Mouse (Mus musculus) gastrocnemius, postnatal 25 days (tissue): ENCODE results near the gene Map2k2. TPM values are rescaled to one million over a fixed set of nuclear protein-coding genes. Genes with fewer than 3 reads are reported as not detected.
"Not testable (repeated sequence)": the region's sequence is repeated elsewhere in the genome, so short reads cannot be mapped to it uniquely, and the experiment has no call there.

Experiments used
- DNase-seq: peaks from one replicate; pipeline ENCODE4 v3.0.0; 2022
- long read RNA-seq, 2 experiments: library from polyadenylated mRNA; stranded (forward); transcript quantifications; one replicate each; pipeline ENCODE4 v2.0.0; 2021
- total RNA-seq, 2 experiments: library from RNA; stranded (reverse); gene quantifications; 1 replicate in 1 of 2; 2 replicates in 1 of 2; pipeline ENCODE4 v1.2.3; 2021

Map2k2 gene
- 100 to 1,000 TPM; 149 to 161 TPM for total RNA-seq
- long read RNA-seq, experiment 1, transcript Map2k2-202 (11 exons, 1,556 nt): major isoform, 149 of 271 reads
- long read RNA-seq, experiment 1, transcript Map2k2-207 (11 exons, 2,405 nt): minor isoform, 51 of 271 reads
- long read RNA-seq, experiment 1, partial matches to known transcripts: 52 of 271 reads
- long read RNA-seq, experiment 1, other reads (novel, unspliced or antisense): 15 of 271 reads
- long read RNA-seq, experiment 2, transcript Map2k2-202 (11 exons, 1,556 nt): major isoform, 169 of 287 reads
- long read RNA-seq, experiment 2, transcript Map2k2-207 (11 exons, 2,405 nt): minor isoform, 56 of 287 reads
- long read RNA-seq, experiment 2, partial matches to known transcripts: 46 of 287 reads
- long read RNA-seq, experiment 2, other reads (novel, unspliced or antisense): 16 of 287 reads

GRCm38 (mm10) chr10:81105565-81106112, at the start of gene Map2k2:
TSS of gene Map2k2 (plus strand) at chr10:81105915.
- DNase-seq: peak; percentile 97

DNA sequence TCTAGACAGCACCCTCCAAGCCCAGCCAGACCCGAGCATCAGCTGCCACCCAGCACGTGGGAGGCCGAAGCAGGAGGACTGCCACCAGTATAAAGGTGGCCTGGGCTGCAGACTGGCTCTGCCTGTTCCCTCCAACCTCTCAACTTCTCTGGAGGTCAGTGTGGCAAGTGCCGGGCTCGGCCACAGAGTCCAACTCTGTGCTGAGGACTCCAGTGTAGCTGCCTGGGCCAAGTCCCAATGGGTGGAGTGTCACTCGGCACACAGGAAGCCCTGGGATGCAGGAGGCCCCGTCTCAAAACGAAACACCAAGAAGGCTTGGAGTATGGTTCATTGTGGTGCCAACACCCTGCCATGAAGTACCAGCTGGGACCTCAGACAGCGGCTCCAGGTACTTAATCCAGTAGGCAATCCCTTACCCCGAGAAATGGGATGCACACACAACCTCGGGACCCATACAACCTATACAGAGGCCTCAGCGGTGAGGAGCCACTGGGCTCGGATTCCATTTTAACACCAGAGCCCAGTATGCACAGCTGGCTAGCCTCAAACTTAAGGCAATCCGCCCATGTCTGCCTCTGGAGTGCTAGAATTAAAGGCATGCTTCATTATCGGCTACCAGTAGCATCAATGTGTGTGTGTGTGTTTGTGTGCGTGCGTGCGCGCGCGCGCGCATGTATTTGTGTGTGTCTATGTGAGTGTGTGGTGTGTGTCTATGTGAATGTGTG, 48.1 kb upstream of the Map2k2 start:
- no peak for DNase-seq

DNA sequence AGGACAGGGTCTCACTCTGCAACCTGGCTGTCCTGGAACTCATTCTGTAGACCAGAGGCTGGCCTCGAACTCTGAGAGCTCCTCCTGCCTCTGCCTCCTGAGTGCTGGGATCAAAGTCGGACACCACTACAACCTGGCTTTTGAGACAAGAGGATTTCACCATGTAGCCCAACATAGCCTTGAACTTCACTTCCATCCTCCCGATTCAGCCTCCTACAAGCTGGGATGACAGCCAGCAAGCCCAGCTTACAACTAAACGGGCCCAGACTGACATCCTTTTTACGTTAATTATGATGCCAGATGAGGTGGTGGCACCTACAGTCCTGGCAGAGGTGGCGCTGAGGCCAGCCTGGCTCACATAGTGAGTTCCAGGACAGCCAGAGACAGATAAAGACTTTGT, 46.8 kb upstream of the Map2k2 start:
- DNase-seq: no peak

DNA sequence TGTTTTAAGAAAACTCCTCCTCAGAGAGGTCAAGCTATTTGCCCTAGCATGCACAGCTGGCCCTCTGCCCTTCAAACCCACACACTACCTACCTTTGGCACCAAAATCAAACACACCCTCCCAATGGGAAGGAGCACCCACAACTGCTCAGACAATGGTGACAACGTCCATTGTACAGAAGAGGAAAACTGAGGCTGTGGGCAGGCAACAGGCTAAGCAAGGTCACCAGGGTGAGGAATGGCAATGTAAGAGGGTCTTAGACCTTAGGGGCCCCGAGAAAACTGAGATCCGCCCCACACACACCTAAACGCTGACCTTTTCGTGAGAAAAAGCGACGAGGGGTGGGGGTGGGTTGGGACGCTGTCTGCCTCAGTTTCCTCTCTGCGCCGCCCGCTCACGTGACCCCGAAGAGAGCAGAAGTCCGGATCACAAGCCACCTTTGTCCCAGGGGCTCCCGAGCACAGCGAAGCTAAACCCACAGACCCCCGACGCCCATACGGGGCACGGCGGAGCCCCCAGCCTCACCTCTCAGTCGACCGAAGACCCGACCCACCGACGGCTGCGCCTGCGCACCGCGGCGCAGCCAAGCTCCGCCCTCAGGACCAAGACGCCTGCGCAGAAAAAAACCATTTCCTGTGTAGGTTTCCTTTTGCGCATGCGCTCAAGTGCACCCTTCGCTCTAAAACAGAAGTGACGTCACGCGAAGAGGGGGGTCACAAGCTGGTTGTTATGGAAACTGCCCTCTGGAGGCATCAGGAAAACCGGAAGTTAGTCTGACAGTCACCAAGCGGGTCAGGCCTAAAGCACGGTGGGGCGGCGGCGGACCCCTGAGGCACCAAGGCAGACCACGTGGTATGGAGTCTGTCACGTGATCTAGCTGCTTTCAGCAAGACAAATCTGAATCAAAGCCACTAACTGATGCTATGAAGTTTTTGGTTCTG, 45.8 kb upstream of the Map2k2 start, which contains the start of gene Sgta:
TSS of gene Sgta (minus strand) at position 579 of the 941 bp plus-strand sequence.
- DNase-seq: peak; percentile 98

GRCm38 (mm10) chr10:81062710-81063109, 43.0 kb upstream of the Map2k2 start:
- DNase-seq: no peak

DNA sequence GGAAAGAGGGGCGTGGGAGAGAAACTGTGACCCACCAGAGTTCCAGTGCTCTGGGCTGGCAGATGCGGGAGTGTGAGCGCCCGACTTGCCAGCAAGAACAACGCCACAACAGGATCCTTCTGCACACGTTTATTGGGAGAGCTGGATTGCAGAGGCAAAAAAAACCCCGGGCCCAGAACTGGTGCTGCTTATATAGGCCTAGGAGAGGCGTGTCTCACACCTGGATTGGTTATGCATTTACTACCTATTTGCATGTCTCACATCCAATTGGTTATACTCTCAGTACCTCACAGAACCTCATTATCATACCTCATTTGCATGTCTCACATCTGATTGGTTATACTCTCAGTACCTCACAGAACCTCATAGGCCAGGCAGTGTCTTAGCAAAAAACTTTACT, 41.2 kb upstream of the Map2k2 start:
- not testable (repeated sequence) for DNase-seq

DNA sequence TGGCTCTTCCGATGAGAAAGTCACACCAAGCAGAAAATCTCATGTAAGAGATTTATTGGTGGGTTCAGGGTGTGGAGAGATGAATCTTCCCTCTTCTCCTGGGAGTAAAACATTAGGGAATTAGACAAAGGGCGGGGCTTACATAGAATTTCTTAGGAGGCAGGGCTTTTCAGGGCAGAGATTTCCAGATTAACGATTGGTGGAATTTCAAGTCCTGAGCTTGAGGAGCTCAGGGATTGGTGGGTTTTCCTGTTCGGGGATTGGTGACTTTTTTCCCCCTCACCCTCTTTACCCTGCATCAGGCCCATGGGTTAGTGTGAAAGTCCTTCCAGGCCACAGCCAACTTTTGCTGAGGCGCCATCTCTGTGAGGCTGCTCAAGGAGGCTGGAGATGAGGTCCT, 37.0 kb upstream of the Map2k2 start:
- no peak for DNase-seq

DNA sequence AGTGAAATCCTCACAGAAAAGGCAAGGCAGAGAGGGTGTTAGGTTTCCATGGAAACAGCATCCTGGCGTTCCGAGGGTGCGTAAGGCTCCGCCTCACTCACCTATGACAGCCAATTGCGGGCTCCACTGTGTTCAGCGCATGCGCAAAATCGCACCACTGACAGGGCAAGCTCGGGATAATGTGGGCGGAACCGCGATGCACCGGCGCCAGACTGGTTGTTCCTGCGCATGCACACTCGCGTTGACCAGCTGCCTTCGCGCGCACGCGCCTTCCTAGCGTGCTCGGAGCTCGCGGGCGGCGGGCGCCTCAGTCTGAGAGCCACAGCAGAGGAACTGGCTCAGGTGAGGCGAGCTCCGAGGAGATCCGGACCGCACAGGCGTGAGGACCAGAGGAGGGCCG, 35.9 kb upstream of the Map2k2 start, which contains the start of gene Thop1:
TSS of gene Thop1 (plus strand) at position 200 of the 400 bp plus-strand sequence.
- DNase-seq: peak; percentile 96

DNA sequence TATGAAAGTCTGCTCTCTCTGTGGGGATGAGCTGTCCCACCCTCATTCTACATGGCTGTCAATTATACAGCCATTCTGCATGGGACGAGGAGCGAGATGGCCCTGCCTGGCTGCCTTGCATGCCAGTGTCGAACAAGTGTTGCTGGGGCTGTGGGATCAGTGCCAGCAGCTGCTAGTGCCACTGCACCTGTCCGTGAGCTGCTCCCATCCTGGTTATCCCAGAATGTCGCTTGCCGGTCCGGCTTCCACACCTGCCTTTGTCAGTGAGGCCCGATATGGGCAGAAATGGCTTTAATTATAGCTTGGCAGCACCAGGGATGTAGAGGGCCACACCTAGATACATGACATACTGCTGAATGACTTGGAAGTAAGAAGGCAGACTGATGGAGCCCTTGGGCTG, 33.4 kb upstream of the Map2k2 start:
- DNase-seq: no peak

- DNase-seq: no peak
Observed at GRCm38 (mm10) chr10:81073464-81073863, 32.3 kb upstream of the Map2k2 start.

DNA sequence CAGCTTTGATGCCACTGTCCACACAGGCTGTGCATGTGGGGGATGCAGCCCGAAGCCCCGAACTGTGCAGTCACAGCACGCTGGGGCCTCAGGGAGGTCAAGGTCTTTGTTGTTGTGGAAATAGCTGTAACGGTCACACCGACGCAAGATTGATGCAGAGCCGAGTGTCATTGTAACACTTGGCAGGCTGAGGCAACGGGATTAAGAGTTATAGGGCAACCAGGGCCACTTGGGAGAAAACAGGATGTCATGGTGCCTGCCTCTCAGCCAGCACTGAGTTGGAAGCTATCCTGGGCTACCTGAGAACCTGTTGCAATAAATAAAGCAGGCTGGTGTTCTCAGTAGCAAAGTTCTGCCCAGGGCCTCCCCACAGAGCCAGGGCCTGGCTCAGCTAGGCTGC, 30.0 kb upstream of the Map2k2 start:
- DNase-seq: peak; percentile 55

DNA sequence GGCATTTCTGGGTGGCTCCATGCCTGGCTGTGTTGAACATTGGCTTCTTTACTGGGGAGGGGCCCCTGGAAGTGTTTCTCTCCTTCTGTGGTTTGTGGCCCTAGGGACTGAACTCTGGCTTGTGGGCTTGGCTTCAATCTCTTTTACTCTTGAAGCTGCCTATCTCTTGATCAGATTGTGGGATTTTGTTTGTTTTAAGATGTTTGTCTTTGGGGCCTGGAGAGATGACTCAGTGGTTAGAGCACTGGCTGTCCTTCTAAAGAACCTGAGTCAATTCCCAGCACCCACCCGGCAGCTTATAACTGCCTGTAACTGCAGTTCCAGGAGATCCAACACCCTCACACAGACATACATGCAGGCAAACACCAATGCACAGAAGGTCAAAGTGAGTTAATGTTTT, 29.4 kb upstream of the Map2k2 start:
- DNase-seq: no peak

- no peak for DNase-seq
Observed at GRCm38 (mm10) chr10:81077916-81078315, 27.8 kb upstream of the Map2k2 start.

DNA sequence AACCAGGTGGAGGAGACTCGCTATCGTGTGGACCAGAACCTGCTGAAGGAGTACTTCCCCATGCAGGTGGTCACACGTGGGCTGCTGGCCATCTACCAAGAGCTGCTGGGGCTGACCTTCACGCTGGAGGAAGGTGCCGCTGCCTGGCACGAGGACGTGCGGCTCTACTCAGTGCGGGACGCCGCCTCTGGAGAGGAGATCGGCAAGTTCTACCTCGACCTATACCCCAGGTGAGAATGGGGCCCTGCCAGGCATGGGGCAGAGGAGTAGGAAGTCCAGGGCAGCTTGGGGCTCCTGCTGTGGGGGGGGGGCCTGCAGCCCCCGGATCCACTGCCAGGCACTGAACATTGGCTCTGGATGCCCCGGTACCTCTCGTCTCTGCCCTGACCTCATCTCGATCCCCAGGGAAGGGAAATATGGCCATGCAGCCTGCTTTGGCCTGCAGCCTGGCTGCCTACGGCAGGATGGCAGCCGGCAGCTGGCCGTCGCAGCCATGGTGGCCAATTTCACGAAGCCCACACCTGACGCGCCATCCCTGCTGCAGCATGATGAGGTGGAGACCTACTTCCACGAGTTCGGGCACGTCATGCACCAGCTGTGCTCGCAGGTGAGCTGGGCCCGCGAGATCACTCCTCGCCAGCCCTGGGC, 25.6 kb upstream of the Map2k2 start:
- DNase-seq: no peak

DNA sequence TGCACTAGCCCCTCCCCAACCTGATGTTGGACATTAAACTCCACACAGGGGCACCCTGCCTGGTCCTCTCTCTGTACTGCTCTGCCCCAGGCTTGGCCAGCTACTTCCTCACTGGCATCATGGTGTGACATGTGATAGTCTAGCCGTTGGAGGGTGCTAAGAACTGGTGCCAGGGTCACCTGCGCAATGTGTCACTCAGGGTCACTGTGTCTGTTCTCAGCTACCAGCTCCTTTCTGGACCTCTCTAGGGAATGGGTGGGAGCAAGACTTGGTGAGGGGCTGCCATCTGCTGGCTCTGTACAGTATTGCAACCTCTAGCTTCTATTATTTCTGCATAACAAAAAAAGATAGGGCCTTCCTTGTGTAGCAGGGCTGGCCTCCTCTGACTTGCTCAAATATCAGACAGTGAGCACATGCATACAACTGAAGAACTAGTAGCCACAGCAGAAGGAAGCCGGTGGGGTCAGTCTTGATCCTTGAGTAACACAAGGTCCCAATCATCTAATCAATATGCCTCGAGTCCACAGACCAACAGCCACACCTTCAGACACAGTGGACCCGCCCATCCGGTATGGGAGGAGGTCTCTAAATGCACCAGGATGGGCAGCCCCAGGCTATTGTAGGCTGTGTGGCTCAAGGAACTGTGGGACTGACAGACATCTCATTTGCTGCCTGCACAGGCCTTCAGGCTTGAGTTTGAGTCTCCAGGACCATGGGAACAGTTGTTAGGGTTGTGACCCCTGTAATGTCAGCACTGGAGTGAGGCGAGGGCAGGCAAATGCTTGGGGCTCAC, 23.4 kb upstream of the Map2k2 start:
- peak; percentile 67 for DNase-seq

DNA sequence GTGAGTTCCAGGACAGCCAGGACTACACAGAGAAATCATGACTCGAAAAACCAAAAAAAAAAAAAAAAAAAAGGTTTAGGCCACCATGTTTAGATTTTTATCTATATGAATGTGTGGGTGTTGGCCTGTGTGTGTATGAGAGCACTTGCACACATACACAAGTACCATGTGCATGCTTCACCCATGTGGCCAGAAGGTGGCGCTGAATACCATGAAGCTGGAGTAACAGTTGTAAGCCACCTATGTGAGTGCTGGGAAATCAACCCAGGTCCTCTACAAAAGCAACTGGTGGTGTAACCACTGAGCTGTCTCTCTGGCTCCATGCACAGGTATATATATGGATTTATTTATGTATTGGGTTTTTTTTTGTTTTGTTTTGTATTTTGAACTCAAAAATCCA, 18.7 kb upstream of the Map2k2 start:
- DNase-seq: no peak

DNA sequence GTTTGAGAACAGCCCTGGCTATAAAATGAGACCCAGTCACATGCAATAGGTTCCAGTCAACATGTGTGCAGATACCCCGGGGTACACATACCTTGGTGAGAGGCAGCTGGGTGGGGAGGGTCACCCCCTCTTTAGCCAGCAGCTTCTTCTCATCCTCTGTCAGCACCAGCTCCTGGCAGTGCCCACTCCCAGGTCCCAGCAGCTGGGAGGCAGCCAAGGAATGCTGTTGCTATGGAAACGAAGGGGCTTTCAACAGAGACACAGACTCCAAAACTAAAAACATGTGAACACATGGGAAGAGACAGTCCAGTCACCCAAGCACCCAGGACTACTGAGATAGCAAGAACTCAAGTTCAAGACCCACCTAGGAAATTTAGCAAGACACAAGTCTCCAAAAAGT, 16.5 kb upstream of the Map2k2 start:
- DNase-seq: no peak

DNA sequence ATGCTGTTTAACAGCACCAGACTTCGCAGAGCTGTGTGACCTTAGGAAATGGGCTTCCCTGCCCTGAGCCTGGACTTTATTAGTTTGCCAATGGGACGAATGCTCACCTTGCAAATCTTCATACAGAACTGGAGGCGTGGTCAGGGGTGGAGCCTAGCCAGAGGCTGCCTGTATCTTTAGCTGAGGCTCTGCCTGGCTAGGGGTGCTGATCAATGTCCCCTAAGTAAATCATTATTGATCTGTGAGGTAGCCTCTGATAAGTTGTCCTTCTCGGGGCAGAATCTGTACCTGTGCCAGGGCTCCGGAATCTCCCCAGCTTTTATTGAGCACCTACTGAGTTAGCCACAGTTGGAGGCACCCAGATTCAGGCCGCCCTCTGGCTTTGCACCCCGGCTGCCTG, 15.1 kb upstream of the Map2k2 start:
- no peak for DNase-seq

GRCm38 (mm10) chr10:81092465-81093250, 13.1 kb upstream of the Map2k2 start:
- no peak for DNase-seq
